Mouse (Mus musculus) macrophage (primary cell): ENCODE results near the gene Gm3752. TPM values are rescaled to one million over a fixed set of nuclear protein-coding genes. Genes with fewer than 3 reads are reported as not detected.
"Not testable (repeated sequence)": the region's sequence is repeated elsewhere in the genome, so short reads cannot be mapped to it uniquely, and the experiment has no call there.

Experiments used
- H3K27ac ChIP-seq: fragments of 350-480 bp; formaldehyde crosslinking; 2 replicates; pipeline ENCODE4 v1.9.0; 2021
- H3K36me3 ChIP-seq: fragments of 350-480 bp; formaldehyde crosslinking; 2 replicates; pipeline ENCODE4 v1.9.0; 2021; ENCODE audit errors: inconsistent target
- H3K4me3 ChIP-seq: fragments of 350-480 bp; formaldehyde crosslinking; 2 replicates; pipeline ENCODE4 v1.9.0; 2021; ENCODE audit errors: inconsistent target
- H3K79me2 ChIP-seq: fragments of 350-480 bp; formaldehyde crosslinking; 2 replicates; pipeline ENCODE4 v1.9.0; 2021; ENCODE audit errors: inconsistent target
- WGBS: methylation state at CpG from one replicate; pipeline ENCODE4 v1.1.7; 2026; ENCODE audit warnings: inconsistent platforms; ENCODE audit not compliant: missing documents; 5-methylcytosine and 5-hydroxymethylcytosine counted together
- polyA plus RNA-seq: library from polyadenylated mRNA; stranded (reverse); fragments of 250-400 nt; gene quantifications from 3 replicates; pipeline ENCODE4 v1.2.4, GENCODE M21; 2018; ENCODE audit warnings: inconsistent platforms
- total RNA-seq, 78 experiments: library from RNA; depleted of rRNA; stranded (reverse); fragments of 250-400 nt; gene quantifications; 1 replicate in 9 of 78; 2 replicates in 24 of 78; 3 replicates in 43 of 78; 4 replicates in 2 of 78; pipeline ENCODE4 v1.2.4; 2018; ENCODE audit warnings: inconsistent platforms in 56 of 78

The Gm3752 gene
- total RNA-seq (2018; cell fraction: chromatin; rRNA removed), result not detected
- total RNA-seq (2018; cell fraction: cytosol; rRNA removed), result not detected
- total RNA-seq (2018; cell fraction: nucleus; rRNA removed), result not detected
- polyA plus RNA-seq, result not detected in 3 replicates

GRCm38 (mm10) chr14:7483662-7484061 lies at the start of gene Gm3752:
Gm3752 (minus strand) TSS chr14:7483762.
- H3K79me2 ChIP-seq, H3K36me3 ChIP-seq, H3K4me3 ChIP-seq, H3K27ac ChIP-seq: not testable (repeated sequence)
- WGBS, result no CpG with 5 or more reads among the region's 3 CpGs

- WGBS, result no CpG with 5 or more reads among the region's 18 CpGs
- not testable (repeated sequence) for H3K27ac ChIP-seq, H3K79me2 ChIP-seq, H3K4me3 ChIP-seq, H3K36me3 ChIP-seq
Observed at GRCm38 (mm10) chr14:7488731-7489130, 5.2 kb upstream of the Gm3752 start.

- not testable (repeated sequence) for H3K27ac ChIP-seq, H3K4me3 ChIP-seq, H3K36me3 ChIP-seq, H3K79me2 ChIP-seq
- whole genome bisulfite sequencing, result no CpG with 5 or more reads among the region's 2 CpGs
Observed at GRCm38 (mm10) chr14:7450817-7451216, 32.7 kb downstream of the Gm3752 start, which contains the start of gene Gm3755. Gm3755 (minus strand) TSS chr14:7450917.

- H3K36me3 ChIP-seq, H3K27ac ChIP-seq, H3K79me2 ChIP-seq, H3K4me3 ChIP-seq: not testable (repeated sequence)
- 93% methylated on average over 2 of the region's 2 CpGs for whole genome bisulfite sequencing
Observed at GRCm38 (mm10) chr14:7422496-7422895, 61.1 kb downstream of the Gm3752 start.

Other genes starting within 250 kb of the Gm3752 start
- not detected in 3 replicates for gene Gm3727, start 219.0 kb downstream of the Gm3752 start, polyA plus RNA-seq
- not detected in 3 replicates for gene Gm3739, start 168.7 kb downstream of the Gm3752 start, polyA plus RNA-seq
- not detected in 3 replicates for gene Gm5797, start 151.4 kb downstream of the Gm3752 start, polyA plus RNA-seq
- gene Gm8374, start 118.6 kb downstream of the Gm3752 start, polyA plus RNA-seq, result not detected in 3 replicates
- gene Gm3755, start 32.8 kb downstream of the Gm3752 start, polyA plus RNA-seq, result not detected in 3 replicates
- not detected in 3 replicates for gene Gm3558, start 84.8 kb upstream of the Gm3752 start, polyA plus RNA-seq
- not detected in 3 replicates for gene Gm10338, start 111.8 kb upstream of the Gm3752 start, polyA plus RNA-seq
- gene Gm10128, start 160.2 kb upstream of the Gm3752 start, polyA plus RNA-seq, result not detected in 3 replicates